Mouse (Mus musculus) kidney, adult 10 weeks (tissue): ENCODE results near the gene Pabpc4. TPM values are rescaled to one million over a fixed set of nuclear protein-coding genes. Genes with fewer than 3 reads are reported as not detected.

Experiments used
- polyA plus RNA-seq: library from polyadenylated mRNA; stranded (reverse); fragments of 350-450 nt; fragmentation: Illumina TruSeq; extraction: RNeasy Lipid Tissue Mini Kit (QIAGEN cat#74804); gene quantifications from one replicate; pipeline ENCODE4 v1.2.3, GENCODE M21; 2014; ENCODE audit warnings: low read depth, low replicate concordance

The Pabpc4 gene
- 23.6 TPM for polyA plus RNA-seq

DNA sequence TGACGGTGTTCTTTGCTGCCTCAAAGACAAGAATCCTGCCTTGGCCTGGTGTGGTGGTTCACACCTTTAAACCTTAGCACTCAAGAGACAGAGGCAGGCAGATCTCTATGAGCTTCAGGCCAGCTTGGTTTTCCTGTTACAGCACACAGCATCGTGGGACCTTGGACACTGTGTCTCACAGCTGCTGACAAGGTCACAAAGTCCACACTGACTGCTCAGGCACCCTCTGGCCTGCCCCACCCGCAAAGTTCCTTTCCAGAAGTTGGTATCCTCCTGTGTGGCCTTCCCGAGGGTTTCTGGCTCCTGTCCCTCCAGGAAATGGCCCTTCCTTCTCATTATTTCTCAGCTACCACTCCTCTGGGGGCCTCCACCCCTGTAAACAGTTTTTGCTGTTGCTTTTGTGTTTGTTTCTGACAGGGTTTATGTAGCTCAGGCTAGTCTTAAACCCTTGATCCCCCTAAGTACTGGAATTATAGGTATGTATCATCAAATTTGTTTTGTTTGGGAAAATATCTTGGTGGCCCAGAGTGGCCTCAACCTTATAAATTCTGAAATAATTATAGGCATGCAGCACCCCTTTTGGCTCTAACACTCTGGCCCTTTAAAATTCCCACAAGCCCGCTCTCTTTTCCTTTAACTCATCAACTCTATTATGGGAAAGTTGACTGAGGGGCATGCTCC, at the start of gene Pabpc4:
TSS of gene Pabpc4 (plus strand) at position 631 of the 681 bp plus-strand sequence.

DNA sequence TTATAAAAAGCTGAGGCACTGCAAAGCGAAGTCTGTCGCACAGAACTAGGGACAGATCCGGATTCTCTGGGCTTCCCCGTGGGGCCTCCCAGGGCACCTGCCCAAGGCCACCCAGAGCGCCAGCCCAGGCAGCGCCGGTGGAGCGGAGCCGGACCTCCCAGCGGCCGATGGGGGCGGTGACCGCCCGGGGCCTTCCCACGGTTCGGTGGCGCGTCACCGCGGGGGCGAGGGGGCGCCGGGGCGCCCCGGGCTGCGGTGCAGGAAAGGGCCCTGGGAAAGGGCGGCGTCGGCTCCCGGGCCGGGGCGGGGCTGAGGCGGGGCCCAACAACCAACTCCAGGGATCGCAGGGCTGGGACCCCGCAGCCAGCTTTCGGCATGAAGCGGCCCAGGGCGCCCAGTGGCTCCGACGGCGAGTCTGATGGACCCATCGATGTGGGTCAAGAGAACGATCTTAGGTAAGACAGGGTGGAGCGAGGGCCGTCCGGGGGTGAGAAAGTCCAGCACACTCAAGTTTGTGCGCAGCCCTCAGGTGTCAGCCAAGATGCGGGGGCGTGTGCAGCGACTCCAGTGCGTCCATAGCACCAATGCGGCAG, 28.6 kb upstream of the Pabpc4 start, which contains the start of gene Heyl:
TSS of gene Heyl (plus strand) at position 65 of the 593 bp plus-strand sequence.

DNA sequence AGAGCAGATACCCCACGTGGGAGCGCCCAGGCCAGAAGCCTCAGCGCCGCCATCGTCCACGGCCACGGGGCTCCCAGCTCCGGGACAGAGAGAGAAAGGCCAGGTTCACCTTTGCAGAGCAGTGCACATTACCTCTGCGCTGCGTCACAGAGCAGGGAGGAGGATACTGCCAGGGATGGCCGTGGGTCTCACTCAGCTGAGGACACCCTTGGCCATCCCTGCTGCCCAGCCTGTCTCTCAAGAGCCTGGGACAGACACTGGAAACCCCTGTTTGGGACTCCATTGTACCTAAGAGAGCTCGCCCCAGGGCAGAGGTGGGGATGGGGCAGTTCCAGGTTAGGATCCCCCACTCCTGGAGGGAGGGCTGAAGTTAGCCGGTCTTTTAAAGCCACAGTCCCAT, 61.4 kb downstream of the Pabpc4 start, which contains the start of gene Oxct2a:
TSS of gene Oxct2a (minus strand) at position 101 of the 400 bp plus-strand sequence.

DNA sequence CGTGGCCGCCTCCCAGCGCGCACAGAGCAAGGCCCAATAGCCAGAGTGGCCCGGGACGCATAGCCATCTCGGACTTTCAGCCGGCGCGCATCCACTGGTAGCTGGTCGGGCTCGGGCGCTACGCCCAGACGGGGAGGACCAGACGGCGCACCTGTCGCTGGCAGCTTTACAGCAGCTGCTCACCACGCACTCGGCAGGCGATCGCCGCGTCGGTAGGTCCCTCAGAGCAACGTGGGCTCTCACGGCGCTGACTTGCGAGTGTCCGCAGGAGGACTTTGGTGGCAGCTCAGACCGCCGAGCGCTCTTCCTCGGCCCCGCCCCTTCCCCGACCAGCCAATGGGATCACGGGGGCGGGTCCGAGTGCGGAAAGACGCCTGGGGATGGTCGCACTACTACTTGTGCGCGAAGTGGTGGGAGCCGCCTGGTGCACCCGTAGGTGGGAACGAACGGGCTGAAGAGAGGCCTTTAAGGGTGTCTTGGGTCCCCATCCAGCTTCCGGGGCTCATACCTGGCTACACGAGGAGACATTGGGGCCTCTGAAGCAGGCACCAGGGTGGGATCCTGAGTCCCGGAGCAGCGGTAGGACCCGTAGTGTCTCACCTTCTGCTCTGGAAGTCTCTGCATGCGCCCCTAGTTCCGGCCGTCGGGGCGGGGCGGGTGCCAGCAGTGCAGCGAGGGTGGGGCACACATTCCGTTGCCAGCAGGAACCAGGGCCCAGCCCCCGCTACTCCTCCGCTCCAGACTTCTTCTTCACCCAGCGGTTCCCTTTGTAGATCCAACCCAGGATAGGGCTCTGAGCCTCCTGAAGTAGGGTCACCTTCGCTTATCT, 80.7 kb downstream of the Pabpc4 start, which contains the start of gene Bmp8a:
TSS of gene Bmp8a (minus strand) at position 611 of the 829 bp plus-strand sequence.

Other genes starting within 250 kb of the Pabpc4 start
- 11.8 TPM for gene Trit1, start 245.8 kb upstream of the Pabpc4 start, polyA plus RNA-seq
- gene Bmp8b, start 157.2 kb upstream of the Pabpc4 start, polyA plus RNA-seq = not detected
- not detected for gene Oxct2b, start 146.1 kb upstream of the Pabpc4 start, polyA plus RNA-seq
- 9.7 TPM for gene Ppie, start 122.4 kb upstream of the Pabpc4 start, polyA plus RNA-seq
- gene Hpcal4, start 79.1 kb upstream of the Pabpc4 start, polyA plus RNA-seq = 0.61 TPM
- gene Nt5c1a, start 60.8 kb upstream of the Pabpc4 start, polyA plus RNA-seq = not detected
- gene Heyl, start 28.8 kb upstream of the Pabpc4 start, polyA plus RNA-seq = 1.3 TPM
- not detected for gene Oxct2a, start 61.3 kb downstream of the Pabpc4 start, polyA plus RNA-seq
- 0.24 TPM for gene Bmp8a, start 80.9 kb downstream of the Pabpc4 start, polyA plus RNA-seq